Mouse (Mus musculus) limb, embryonic 14.5 days (tissue): ENCODE data around the gene Npy4r. TPM values are rescaled to one million over a fixed set of nuclear protein-coding genes. Genes with fewer than 3 reads are reported as not detected.

ENCODE experiments used
- ATAC-seq: fragments of 200-750 bp; cut with Nextera tagmentation; 2 replicates; pipeline ENCODE4 v1.8.0; 2017; ENCODE audit warnings: low read depth, moderate number of reproducible peaks, moderate TSS enrichment; ENCODE audit not compliant: low FRiP score
- DNase-seq: peaks from one replicate; pipeline ENCODE4 v3.0.0-alpha.2; 2015; ENCODE audit warnings: low spot score
- H3K27ac ChIP-seq: fragments of 300-500 bp; sonication (generic); replicated peaks from 2 replicates; pipeline ENCODE4 v1.5.1; 2014; ENCODE audit warnings: low read depth, mild to moderate bottlenecking, low read length, moderate library complexity, mixed read lengths
- H3K27me3 ChIP-seq: fragments of 300-500 bp; sonication (generic); 2 replicates; pipeline ENCODE4 v1.6.1; 2014; ENCODE audit warnings: low read length, mixed read lengths; ENCODE audit not compliant: control insufficient read depth, insufficient read depth
- H3K36me3 ChIP-seq: fragments of 300-500 bp; sonication (generic); 2 replicates; pipeline ENCODE4 v1.6.1; 2014; ENCODE audit warnings: mild to moderate bottlenecking, low read length, moderate library complexity, mixed read lengths; ENCODE audit not compliant: control insufficient read depth, insufficient read depth
- H3K4me1 ChIP-seq: fragments of 300-500 bp; sonication (generic); 2 replicates; pipeline ENCODE4 v1.6.1; 2014; ENCODE audit warnings: antibody characterized with exemption, low read length, mixed read lengths; ENCODE audit not compliant: control insufficient read depth, insufficient read depth
- H3K4me2 ChIP-seq: fragments of 300-500 bp; sonication (generic); replicated peaks from 2 replicates; pipeline ENCODE4 v1.6.1; 2014; ENCODE audit warnings: low read depth, mild to moderate bottlenecking, low read length, moderate library complexity; ENCODE audit not compliant: severe bottlenecking
- H3K4me3 ChIP-seq: fragments of 300-500 bp; sonication (generic); replicated peaks from 2 replicates; pipeline ENCODE4 v1.5.1; 2014; ENCODE audit warnings: low read length
- H3K9ac ChIP-seq: fragments of 300-500 bp; sonication (generic); 2 replicates; pipeline ENCODE4 v1.6.1; 2014; ENCODE audit warnings: mild to moderate bottlenecking, low read depth, low read length, moderate library complexity; ENCODE audit not compliant: severe bottlenecking
- H3K9me3 ChIP-seq: fragments of 300-500 bp; sonication (generic); 2 replicates; pipeline ENCODE4 v1.6.1; 2016; ENCODE audit warnings: low read length; ENCODE audit not compliant: control insufficient read depth
- POLR2A ChIP-seq: fragments of 200-500 bp; IDR thresholded peaks from 2 replicates; pipeline ENCODE4 v1.8.0; 2012; ENCODE audit warnings: inconsistent platforms, mild to moderate bottlenecking, moderate library complexity, borderline replicate concordance; ENCODE audit not compliant: insufficient read depth, insufficient read length; ENCODE audit errors: extremely low read depth
- WGBS: fragments of 180-500 bp; shearing (Covaris S2); extraction: QIAGEN DNeasy Blood & Tissue Kit; methylation state at CpG from one replicate; pipeline ENCODE4 v1.1.7; 2014; 5-methylcytosine and 5-hydroxymethylcytosine counted together
- polyA plus RNA-seq, 2 experiments: library from polyadenylated mRNA; depleted of rRNA in 1 of 2; stranded (reverse) in 1 of 2; unstranded in 1 of 2; fragments of >200 nt; fragmentation: Nextera tagmentation in 1 of 2; extraction: Ambion mirVana in 1 of 2; gene quantifications; 2 replicates each; pipeline versions ENCODE4 v1.2.1 to v1.2.3; 2012 to 2014

Npy4r gene
- polyA plus RNA-seq, 2 experiments = 0.01 TPM; not detected in 1

GRCm38 (mm10) chr14:34193879-34194278 lies 41.6 kb upstream of the Npy4r start:
- H3K9me3 ChIP-seq = no peaks in the 10 kb centered on the region
- no peaks in the 10 kb centered on the region for H3K36me3 ChIP-seq
- no peak overlapping the region for H3K4me2 ChIP-seq
- peaks cover 8% of the 10 kb centered on the region for H3K4me1 ChIP-seq
- no peaks in the 10 kb centered on the region for H3K27me3 ChIP-seq
- WGBS = 81% methylated on average over 4 of the region's 4 CpGs
- TF ChIP-seq POLR2A = no peak
- ATAC-seq (no peak), DNase-seq (no peak)
- H3K9ac ChIP-seq = no peak overlapping the region
- no peak overlapping the region for H3K4me3 ChIP-seq
- no peak overlapping the region for H3K27ac ChIP-seq

- Histone ChIP-seq H3K9ac (no peak overlapping the region), H3K27me3 (no peaks in the 10 kb centered on the region), H3K27ac (no peak overlapping the region), H3K4me1 (no peaks in the 10 kb centered on the region), H3K9me3 (no peaks in the 10 kb centered on the region), H3K36me3 (no peaks in the 10 kb centered on the region), H3K4me3 (no peak overlapping the region), H3K4me2 (no peak overlapping the region)
- no peak for ATAC-seq
- DNase-seq = no peak
- TF ChIP-seq POLR2A = no peak
- 77% methylated on average over 7 of the region's 7 CpGs for WGBS
These were observed 38.1 kb upstream of the Npy4r start for GRCm38 (mm10) chr14:34190361-34190760.

GRCm38 (mm10) chr14:34188629-34189028 lies 36.3 kb upstream of the Npy4r start:
- Histone ChIP-seq H3K36me3 (no peaks in the 10 kb centered on the region), H3K4me2 (no peak overlapping the region), H3K9me3 (no peaks in the 10 kb centered on the region), H3K27me3 (no peaks in the 10 kb centered on the region), H3K4me1 (no peaks in the 10 kb centered on the region), H3K4me3 (no peak overlapping the region), H3K27ac (no peak overlapping the region), H3K9ac (no peak overlapping the region)
- TF ChIP-seq POLR2A = no peak
- WGBS = 64% methylated on average over 5 of the region's 5 CpGs
- ATAC-seq (no peak), DNase-seq (no peak)

DNA sequence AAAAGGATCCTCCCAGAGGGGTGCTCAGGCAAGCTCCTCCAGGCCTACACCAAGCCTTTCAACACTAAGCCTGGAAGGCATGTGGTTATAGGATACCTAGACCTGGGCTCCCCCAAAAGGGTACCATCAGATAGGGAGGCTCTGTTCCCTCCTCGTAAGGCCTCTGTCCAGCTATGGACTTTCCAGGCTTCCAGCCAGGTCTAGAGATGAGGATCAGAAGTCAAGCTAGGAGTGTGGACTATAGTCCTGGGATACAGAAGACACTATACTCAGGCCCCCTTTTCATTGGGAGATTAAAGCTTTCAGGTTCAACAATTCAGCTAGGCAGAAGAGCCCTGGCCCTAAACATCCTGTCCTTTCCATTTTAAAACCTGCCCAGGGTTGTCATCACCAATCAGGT lies 30.8 kb upstream of the Npy4r start:
- no peak for DNase-seq

DNA sequence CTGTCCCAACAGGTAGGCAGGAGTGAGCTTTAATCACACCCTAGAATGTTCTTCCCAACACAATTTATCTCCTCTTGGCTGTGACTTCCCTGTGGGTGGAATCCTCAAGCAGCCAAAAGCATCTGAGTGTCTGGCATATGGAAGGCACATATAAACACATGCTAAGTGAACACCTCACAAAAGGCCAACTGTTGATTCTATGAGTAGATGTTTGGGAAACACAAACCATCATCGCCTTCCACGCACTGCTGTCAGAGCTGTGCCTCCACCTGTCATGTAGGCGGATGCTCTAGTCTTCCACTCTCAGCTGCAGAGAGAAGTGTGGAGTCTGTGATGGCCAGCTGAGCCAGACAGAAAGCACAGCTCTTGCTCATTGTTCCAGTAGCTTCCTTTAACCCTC lies 27.1 kb upstream of the Npy4r start:
- TF ChIP-seq POLR2A = no peak
- Histone ChIP-seq H3K27ac (no peak overlapping the region), H3K9ac (no peak overlapping the region), H3K36me3 (no peaks in the 10 kb centered on the region), H3K4me2 (no peak overlapping the region), H3K9me3 (no peaks in the 10 kb centered on the region), H3K4me3 (no peak overlapping the region), H3K4me1 (no peaks in the 10 kb centered on the region), H3K27me3 (no peaks in the 10 kb centered on the region)
- WGBS = 90% methylated on average over 3 of the region's 3 CpGs
- DNase-seq (no peak), ATAC-seq (no peak)

More for the DNA sequence above, 30.8 kb upstream of the Npy4r start:
- Histone ChIP-seq H3K4me1 (no peaks in the 10 kb centered on the region), H3K4me3 (no peak overlapping the region), H3K9ac (no peak overlapping the region), H3K36me3 (no peaks in the 10 kb centered on the region), H3K27me3 (no peaks in the 10 kb centered on the region), H3K4me2 (no peak overlapping the region), H3K27ac (no peak overlapping the region), H3K9me3 (no peaks in the 10 kb centered on the region)
- no peak for TF ChIP-seq POLR2A
- no peak for ATAC-seq
- 88% methylated on average over 1 of the region's 1 CpGs for WGBS

- Histone ChIP-seq H3K4me1 (no peaks in the 10 kb centered on the region), H3K4me3 (no peak overlapping the region), H3K9ac (no peak overlapping the region), H3K27me3 (no peaks in the 10 kb centered on the region), H3K27ac (no peak overlapping the region), H3K4me2 (no peak overlapping the region), H3K9me3 (no peaks in the 10 kb centered on the region), H3K36me3 (no peaks in the 10 kb centered on the region)
- DNase-seq (no peak), ATAC-seq (no peak)
- 77% methylated on average over 3 of the region's 3 CpGs for WGBS
- no peak for TF ChIP-seq POLR2A
These were observed 18.8 kb upstream of the Npy4r start for GRCm38 (mm10) chr14:34171107-34171506.
